Mouse (Mus musculus): ENCODE data around the gene Sec24b. TPM values are rescaled to one million over a fixed set of nuclear protein-coding genes. Genes with fewer than 3 reads are reported as not detected.

The Sec24b gene
- polyA plus RNA-seq, 1 experiment = 78.5 TPM

DNA sequence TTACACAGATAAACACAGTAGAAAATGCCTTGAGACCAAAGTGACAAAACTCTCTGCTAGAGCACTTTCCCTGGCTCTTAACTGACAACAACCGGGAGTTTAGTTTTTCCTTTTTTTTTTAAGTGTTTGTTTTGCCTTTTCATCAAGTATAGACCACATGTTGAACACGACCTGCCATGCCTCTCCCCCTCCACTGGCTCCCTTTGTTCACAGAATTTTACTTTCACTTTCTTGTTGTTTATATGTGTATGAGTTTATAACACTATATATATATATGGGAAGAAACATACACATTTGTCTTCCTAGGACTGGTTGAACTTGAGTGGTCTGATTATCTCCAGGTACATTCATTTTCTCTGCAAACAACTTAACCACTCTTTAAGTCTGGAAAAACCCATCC is 48.4 kb downstream of the Sec24b start:
- TF ChIP-seq GATA1 (IDR thresholded peaks at IDR 0.05; ENCODE audit: low read length) = no peak

GRCm38 (mm10) chr3:130011236-130011635 is 50.1 kb downstream of the Sec24b start:
- no peak for TF ChIP-seq GATA1 (IDR thresholded peaks at IDR 0.05; ENCODE audit: low read length)

- no peak for TF ChIP-seq GATA1 (IDR thresholded peaks at IDR 0.05; ENCODE audit: low read length)
Measured at GRCm38 (mm10) chr3:130006141-130006540, 55.2 kb downstream of the Sec24b start.

DNA sequence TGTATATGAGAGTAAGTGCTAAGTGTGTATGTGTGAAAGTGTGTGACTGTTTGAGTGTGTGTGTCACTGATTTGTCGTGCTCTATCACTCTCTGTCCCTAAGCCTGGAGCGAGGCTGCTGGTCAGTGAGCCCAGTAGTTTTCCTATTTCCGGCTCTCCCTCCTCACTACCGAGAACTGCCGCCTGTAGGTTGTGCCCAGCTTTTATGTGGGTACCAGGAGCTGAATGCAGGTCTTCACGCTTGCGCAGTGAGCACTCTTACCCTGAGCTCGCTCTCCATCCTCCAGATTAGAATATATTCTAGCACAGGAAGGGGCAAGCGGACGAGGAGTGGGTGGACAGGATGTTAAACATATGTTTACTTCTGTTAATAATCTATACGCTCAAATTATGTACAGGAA is 60.4 kb downstream of the Sec24b start:
- TF ChIP-seq GATA1 (IDR thresholded peaks at IDR 0.05; ENCODE audit: low read length) = no peak

DNA sequence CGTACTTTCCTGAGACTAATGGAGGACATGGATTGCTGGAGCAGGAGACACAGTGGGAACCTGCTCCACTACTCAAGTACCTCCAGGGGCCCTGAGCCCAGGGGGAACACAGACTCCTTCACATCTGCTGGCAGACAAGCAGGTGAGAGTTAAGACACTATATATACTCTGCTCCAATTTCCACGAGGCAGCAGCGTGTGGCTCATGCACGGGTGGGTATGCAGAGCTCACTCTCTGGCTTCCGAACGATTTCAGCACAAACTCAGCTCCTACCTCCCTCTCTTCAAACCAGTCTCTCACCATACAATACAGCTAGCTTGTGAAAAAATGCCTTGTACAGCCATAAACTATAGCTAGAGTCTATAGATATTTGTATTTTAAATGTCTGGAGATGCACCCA is 62.8 kb downstream of the Sec24b start:
- no peak for TF ChIP-seq GATA1 (IDR thresholded peaks at IDR 0.05; ENCODE audit: low read length)

- TF ChIP-seq GATA1 (IDR thresholded peaks at IDR 0.05; ENCODE audit: low read length) = no peak
Measured at GRCm38 (mm10) chr3:129998001-129998400, 63.4 kb downstream of the Sec24b start.

- TF ChIP-seq GATA1 (IDR thresholded peaks at IDR 0.05; ENCODE audit: low read length) = no peak
Measured at GRCm38 (mm10) chr3:129997324-129997723, 64.0 kb downstream of the Sec24b start.

GRCm38 (mm10) chr3:129987297-129987696 is 74.1 kb downstream of the Sec24b start:
- TF ChIP-seq GATA1 (IDR thresholded peaks at IDR 0.05; ENCODE audit: low read length) = no peak

DNA sequence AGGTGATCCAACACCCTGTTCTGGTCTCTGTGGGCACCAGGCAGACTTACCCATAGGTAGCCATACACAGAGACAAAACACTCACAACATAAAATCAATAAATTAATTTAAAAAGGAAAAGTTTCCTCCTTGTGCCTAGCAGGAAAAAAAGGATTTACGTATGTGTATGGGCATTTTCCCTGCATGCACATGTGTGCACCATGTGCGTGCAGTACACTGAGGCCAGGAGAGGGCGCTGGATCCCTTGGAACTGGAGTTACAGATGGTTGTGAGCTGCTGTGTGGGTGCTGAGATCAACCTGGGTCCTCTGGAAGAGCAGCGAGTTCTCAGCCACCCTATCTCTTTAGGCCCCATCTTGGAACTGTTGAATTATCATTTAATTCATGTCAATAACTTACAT is 76.0 kb downstream of the Sec24b start:
- no peak for TF ChIP-seq GATA1 (IDR thresholded peaks at IDR 0.05; ENCODE audit: low read length)

- no peak for TF ChIP-seq GATA1 (IDR thresholded peaks at IDR 0.05; ENCODE audit: low read length)
Measured at GRCm38 (mm10) chr3:129984797-129985196, 76.6 kb downstream of the Sec24b start.

GRCm38 (mm10) chr3:129982271-129982670 is 79.1 kb downstream of the Sec24b start:
- no peak for TF ChIP-seq GATA1 (IDR thresholded peaks at IDR 0.05; ENCODE audit: low read length)

- no peak for TF ChIP-seq GATA1 (IDR thresholded peaks at IDR 0.05; ENCODE audit: low read length)
Measured at GRCm38 (mm10) chr3:129981756-129982155, 79.6 kb downstream of the Sec24b start.

GRCm38 (mm10) chr3:129979510-129979909 is 81.8 kb downstream of the Sec24b start:
- TF ChIP-seq GATA1 (IDR thresholded peaks at IDR 0.05; ENCODE audit: low read length) = no peak

- no peak for TF ChIP-seq GATA1 (IDR thresholded peaks at IDR 0.05; ENCODE audit: low read length)
Measured at GRCm38 (mm10) chr3:129978716-129979115, 82.6 kb downstream of the Sec24b start.

DNA sequence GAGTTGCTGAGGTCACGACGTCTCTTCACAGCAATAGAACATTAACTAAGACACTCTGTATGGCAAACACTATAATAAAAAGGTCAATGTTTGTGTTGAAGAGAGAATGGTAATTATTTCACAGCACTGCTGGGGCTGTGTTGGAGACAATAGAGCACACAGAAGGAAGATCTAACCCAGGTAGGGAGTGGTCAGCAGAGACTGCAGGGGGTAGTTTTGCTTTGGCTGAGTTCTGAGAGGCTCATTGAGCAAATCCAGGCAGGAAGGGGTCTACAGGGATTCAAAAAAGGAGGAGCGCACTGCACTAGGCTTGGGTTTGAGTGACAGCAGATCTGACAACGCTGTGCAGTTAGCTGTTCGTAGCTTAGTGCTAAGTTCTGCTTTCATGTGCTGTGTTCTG is 85.0 kb downstream of the Sec24b start:
- TF ChIP-seq GATA1 (IDR thresholded peaks at IDR 0.05; ENCODE audit: low read length) = no peak

DNA sequence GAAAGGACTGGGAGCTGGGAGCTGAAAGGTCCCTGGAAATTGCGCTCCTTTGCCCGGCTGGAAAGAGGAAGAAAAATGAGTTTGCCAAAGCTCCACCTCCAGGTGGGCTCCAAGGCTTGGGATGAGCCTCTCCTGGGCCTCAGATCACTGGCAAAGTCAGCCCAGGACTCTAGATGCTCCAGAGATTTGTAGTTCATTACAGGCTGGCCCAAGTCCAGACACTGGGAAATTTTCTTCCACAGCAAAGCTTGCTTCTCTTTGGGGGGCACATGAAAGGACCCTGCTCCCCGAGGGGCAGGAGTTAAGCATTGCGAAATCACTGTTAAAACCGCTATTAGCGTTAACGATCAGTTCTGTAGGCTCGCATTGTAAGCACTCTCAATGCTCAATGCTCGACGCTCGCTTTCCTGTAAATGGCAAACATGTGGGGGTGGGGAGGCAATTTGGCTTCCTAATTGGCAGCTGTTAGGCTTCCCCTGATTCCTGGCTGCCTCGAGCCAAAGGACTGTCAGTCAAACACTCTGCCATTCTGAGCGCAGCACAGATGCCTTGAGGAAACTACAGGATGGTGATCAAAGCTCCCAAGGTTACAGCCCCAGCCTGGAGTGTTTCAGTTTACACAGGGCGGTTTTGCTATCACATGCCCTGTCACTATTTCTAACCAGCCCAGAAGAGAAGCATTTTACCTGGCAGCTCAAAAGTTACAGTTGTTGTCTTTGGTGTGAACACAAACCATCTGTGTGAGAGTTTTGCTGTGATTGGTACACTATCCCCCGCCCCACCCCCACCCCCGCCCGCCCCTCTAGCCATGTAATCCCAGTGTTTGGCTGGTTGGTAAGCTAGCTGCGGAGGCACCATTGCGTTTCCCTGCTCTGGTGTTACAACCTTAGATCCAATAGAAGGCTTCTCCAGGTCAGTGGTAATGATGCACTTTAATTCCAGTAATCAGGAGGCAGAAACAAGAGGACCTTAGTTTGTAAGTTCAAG is 90.5 kb downstream of the Sec24b start:
- TF ChIP-seq GATA1 (IDR thresholded peaks at IDR 0.05; ENCODE audit: low read length) = no peak
